In genomic region chr4:144961696-144962095, GRCm38 (mm10) we compare ENCODE assay signal across 16 mouse cellular contexts.
"Had no signal": no experiment of that assay in that cellular context is flagged by ENCODE, and none has a peak within 500 bp of the region (broad histone marks: within the 10 kb centered on the region; RNA-seq: fewer than 3 reads in every experiment).

No protein-coding gene starts in this region.

- H3K36me3 ChIP-seq: kidney, embryonic 15.5 days; limb, embryonic 12.5 days; lung, embryonic 15.5 days; midbrain, embryonic 10.5 days; neural tube, embryonic 15.5 days had no signal

- H3K9ac ChIP-seq: kidney, embryonic 15.5 days; limb, embryonic 12.5 days; liver, embryonic 14.5 days; lung, embryonic 15.5 days; neural tube, embryonic 15.5 days had no signal

- H3K27me3 ChIP-seq: limb, embryonic 12.5 days; lung, embryonic 15.5 days; neural tube, embryonic 15.5 days had no signal

- H3K4me1 ChIP-seq: neural tube, embryonic 15.5 days had no signal

- H3K4me3 ChIP-seq: kidney, embryonic 15.5 days; limb, embryonic 12.5 days; lung, embryonic 15.5 days; midbrain, embryonic 10.5 days; myocyte; neural tube, embryonic 15.5 days had no signal

- H3K9me3 ChIP-seq: kidney, embryonic 15.5 days; limb, embryonic 12.5 days; lung, embryonic 15.5 days; midbrain, embryonic 10.5 days; neural tube, embryonic 15.5 days had no signal

- DNase-seq: kidney, adult 11 months; layer of hippocampus, adult 9-11 months; layer of hippocampus, postnatal 36 days; midbrain, embryonic 14.5 days; retina, postnatal 1 day; right cerebral cortex, postnatal 4 days; spleen, adult 18-20 months; thymus, adult 2 months; thymus, postnatal 25 days had no signal

- H3K27ac ChIP-seq: limb, embryonic 12.5 days; liver, embryonic 14.5 days; lung, embryonic 15.5 days; midbrain, embryonic 10.5 days; neural tube, embryonic 15.5 days had no signal

- H3K4me2 ChIP-seq: kidney, embryonic 15.5 days; limb, embryonic 12.5 days; lung, embryonic 15.5 days; neural tube, embryonic 15.5 days had no signal
